Mouse (Mus musculus) brain, embryonic 14.5 days (tissue): ENCODE data around the gene Plppr3.

Experiments used
- CTCF ChIP-seq: fragments of 200-500 bp; IDR thresholded peaks from 2 replicates; pipeline ENCODE4 v1.5.1; 2012; ENCODE audit warnings: inconsistent platforms, mild to moderate bottlenecking, moderate library complexity, borderline replicate concordance; ENCODE audit not compliant: insufficient read depth, insufficient read length; ENCODE audit errors: extremely low read depth
- POLR2A ChIP-seq: fragments of 200-500 bp; IDR thresholded peaks from 2 replicates; pipeline ENCODE4 v1.6.1; 2012; ENCODE audit warnings: mild to moderate bottlenecking, inconsistent platforms, borderline replicate concordance; ENCODE audit not compliant: poor library complexity, insufficient read depth, insufficient read length, severe bottlenecking; ENCODE audit errors: extremely low read depth

DNA sequence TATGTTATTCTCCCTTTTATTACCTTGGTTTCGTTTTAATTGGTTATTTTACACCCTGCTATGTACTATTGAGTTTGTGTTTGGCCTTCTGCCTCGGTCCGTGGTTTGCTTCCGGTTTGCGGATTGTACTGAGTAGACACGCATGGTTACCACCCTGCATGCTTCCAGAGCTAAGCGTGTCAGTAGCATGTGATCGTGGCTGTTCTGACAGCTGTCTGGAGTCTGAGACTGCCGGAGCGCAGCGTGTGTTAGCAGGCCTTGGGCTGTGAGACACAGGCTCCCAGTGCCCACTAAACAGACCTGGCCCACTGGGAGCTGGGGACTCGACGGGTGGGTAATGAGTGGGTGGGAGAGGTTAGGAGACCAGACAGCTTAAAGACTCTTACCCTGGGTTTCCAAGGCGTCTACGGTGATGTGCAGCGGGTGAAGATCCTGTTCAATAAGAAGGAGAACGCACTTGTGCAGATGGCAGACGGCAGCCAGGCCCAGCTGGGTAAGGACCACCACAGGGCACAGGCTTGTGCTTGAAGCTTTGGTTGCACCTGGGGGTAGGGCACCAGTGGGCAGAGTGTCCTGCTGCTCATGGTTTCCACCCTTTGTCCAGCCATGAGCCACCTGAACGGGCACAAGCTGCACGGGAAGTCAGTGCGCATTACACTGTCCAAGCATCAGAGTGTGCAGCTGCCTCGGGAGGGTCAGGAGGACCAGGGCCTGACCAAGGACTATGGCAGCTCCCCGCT, 12.2 kb downstream of the Plppr3 start:
- TF ChIP-seq CTCF (no peak), POLR2A (no peak)
